Mouse (Mus musculus): ENCODE measurements around the gene Inava.

GRCm38 (mm10) chr1:136174101-136174606 lies 59.9 kb downstream of the Inava start:
- no peak for TF ChIP-seq CTCF (conservative IDR thresholded peaks at IDR 0.05; ENCODE audit: insufficient read depth, insufficient read length, low read depth, low read length)
- TF ChIP-seq POLR2A (IDR thresholded peaks at IDR 0.05; ENCODE audit: low read depth, low read length) = no peak

Data from kidney, adult 2 months (tissue).